Mouse (Mus musculus): ENCODE measurements at regions not wholly inside any gene's neighbourhood (a gene's known extent, or its start where the extent isn't known, plus 50 kb on each side); places are given as distances from the start of the nearest gene placed in this dataset.

- TF ChIP-seq CTCF (IDR thresholded peaks at IDR 0.05; ENCODE audit: borderline replicate concordance, control insufficient read depth, extremely low read depth, insufficient read depth, low read length, poor library complexity) (no peak), POLR2A (IDR thresholded peaks at IDR 0.05; ENCODE audit: control insufficient read depth, extremely low read depth, insufficient read depth, low read length, poor library complexity) (no peak)
These were observed 292.7 kb upstream of the Rtl1 start for GRCm38 (mm10) chr12:109892834-109893233.

Measured in thymus, adult 2 months (tissue).